Mouse (Mus musculus): ENCODE data around the gene Onecut1. TPM values are rescaled to one million over a fixed set of nuclear protein-coding genes. Genes with fewer than 3 reads are reported as not detected.
A peak's percentile ranks its signal among the peaks of the same experiment; 100 is the strongest.

Onecut1 gene
- polyA plus RNA-seq, 1 experiment from 2014 or later, result not detected

GRCm38 (mm10) chr9:74857508-74857840 is 4.2 kb upstream of the Onecut1 start:
- Histone ChIP-seq H3K27ac (ENCODE audit: low read length) (no peak overlapping the region), H3K9me3 (ENCODE audit: control insufficient read depth, low read length) (no peaks in the 10 kb centered on the region), H3K36me3 (ENCODE audit: control insufficient read depth, insufficient read depth, low read length) (no peaks in the 10 kb centered on the region), H3K4me3 (ENCODE audit: low read length) (no peak overlapping the region), H3K9ac (ENCODE audit: low read length) (no peak overlapping the region), H3K27me3 (ENCODE audit: control insufficient read depth, insufficient read depth, low read depth, low read length) (peaks cover 88% of the 10 kb centered on the region), H3K4me1 (replicated peaks; ENCODE audit: control insufficient read depth, insufficient read depth, low read length) (peaks cover 7% of the 10 kb centered on the region), H3K4me2 (ENCODE audit: low read depth, low read length) (no peak overlapping the region)
- 3% methylated on average over 7 of the region's 7 CpGs for WGBS
- ATAC-seq (ENCODE audit: low read depth), result no peak

- Histone ChIP-seq H3K9ac (ENCODE audit: low read length) (no peak overlapping the region), H3K9me3 (ENCODE audit: control insufficient read depth, low read length) (no peaks in the 10 kb centered on the region), H3K4me1 (replicated peaks; ENCODE audit: control insufficient read depth, insufficient read depth, low read length) (peaks cover 12% of the 10 kb centered on the region), H3K4me2 (ENCODE audit: low read depth, low read length) (no peak overlapping the region), H3K4me3 (ENCODE audit: low read length) (no peak overlapping the region), H3K27ac (ENCODE audit: low read length) (no peak overlapping the region), H3K27me3 (ENCODE audit: control insufficient read depth, insufficient read depth, low read depth, low read length) (peaks cover 89% of the 10 kb centered on the region), H3K36me3 (ENCODE audit: control insufficient read depth, insufficient read depth, low read length) (no peaks in the 10 kb centered on the region)
- 5% methylated on average over 5 of the region's 5 CpGs for WGBS
- no peak for ATAC-seq (ENCODE audit: low read depth)
Measured at GRCm38 (mm10) chr9:74858111-74858510, 3.6 kb upstream of the Onecut1 start.

- Histone ChIP-seq H3K4me3 (ENCODE audit: low read length) (no peak overlapping the region), H3K36me3 (ENCODE audit: control insufficient read depth, insufficient read depth, low read length) (no peaks in the 10 kb centered on the region), H3K27ac (ENCODE audit: low read length) (no peak overlapping the region), H3K9me3 (ENCODE audit: control insufficient read depth, low read length) (no peaks in the 10 kb centered on the region), H3K4me1 (replicated peaks; ENCODE audit: control insufficient read depth, insufficient read depth, low read length) (peaks cover 14% of the 10 kb centered on the region), H3K9ac (ENCODE audit: low read length) (no peak overlapping the region), H3K4me2 (ENCODE audit: low read depth, low read length) (no peak overlapping the region), H3K27me3 (ENCODE audit: control insufficient read depth, insufficient read depth, low read depth, low read length) (peaks cover 92% of the 10 kb centered on the region)
- WGBS, result 9% methylated on average over 18 of the region's 18 CpGs
- ATAC-seq (ENCODE audit: low read depth), result no peak
Measured at GRCm38 (mm10) chr9:74860461-74860860, 1.3 kb upstream of the Onecut1 start.

- peak overlapping the region; percentile 95 for H3K4me2 ChIP-seq (ENCODE audit: low read depth, low read length)
- peak; percentile 22; the same call in 1 of the 2 replicates for ATAC-seq (ENCODE audit: low read depth)
- H3K4me3 ChIP-seq (ENCODE audit: low read length), result peak overlapping the region; percentile 48
- H3K9me3 ChIP-seq (ENCODE audit: control insufficient read depth, low read length), result no peaks in the 10 kb centered on the region
- H3K27ac ChIP-seq (ENCODE audit: low read length), result no peak overlapping the region
- H3K36me3 ChIP-seq (ENCODE audit: control insufficient read depth, insufficient read depth, low read length), result no peaks in the 10 kb centered on the region
- under 1% methylated on average over 39 of the region's 48 CpGs for WGBS
- H3K27me3 ChIP-seq (ENCODE audit: control insufficient read depth, insufficient read depth, low read depth, low read length), result peaks cover 96% of the 10 kb centered on the region
- peak overlapping the region; percentile 47 for H3K9ac ChIP-seq (ENCODE audit: low read length)
- peaks cover 19% of the 10 kb centered on the region for H3K4me1 ChIP-seq (replicated peaks; ENCODE audit: control insufficient read depth, insufficient read depth, low read length)
Measured at GRCm38 (mm10) chr9:74862096-74862780, 517 bp downstream of the Onecut1 start.

GRCm38 (mm10) chr9:74862783-74863654 is 1.3 kb downstream of the Onecut1 start:
- Histone ChIP-seq H3K4me3 (ENCODE audit: low read length) (peak overlapping the region; percentile 48), H3K27me3 (ENCODE audit: control insufficient read depth, insufficient read depth, low read depth, low read length) (peaks cover 96% of the 10 kb centered on the region), H3K27ac (ENCODE audit: low read length) (no peak overlapping the region), H3K4me2 (ENCODE audit: low read depth, low read length) (no peak overlapping the region; the same call in 1 of the 2 replicates), H3K9ac (ENCODE audit: low read length) (no peak overlapping the region), H3K36me3 (ENCODE audit: control insufficient read depth, insufficient read depth, low read length) (no peaks in the 10 kb centered on the region), H3K4me1 (replicated peaks; ENCODE audit: control insufficient read depth, insufficient read depth, low read length) (peaks cover 20% of the 10 kb centered on the region), H3K9me3 (ENCODE audit: control insufficient read depth, low read length) (no peaks in the 10 kb centered on the region)
- 1% methylated on average over 56 of the region's 56 CpGs for WGBS
- no peak for ATAC-seq (ENCODE audit: low read depth)

- WGBS, result 2% methylated on average over 36 of the region's 36 CpGs
- no peak for ATAC-seq (ENCODE audit: low read depth)
- Histone ChIP-seq H3K9me3 (ENCODE audit: control insufficient read depth, low read length) (no peaks in the 10 kb centered on the region), H3K4me1 (replicated peaks; ENCODE audit: control insufficient read depth, insufficient read depth, low read length) (peaks cover 20% of the 10 kb centered on the region), H3K4me3 (ENCODE audit: low read length) (0 out of 2 replicates have a peak overlapping the region, but pooled peaks have one; percentile 4), H3K27me3 (ENCODE audit: control insufficient read depth, insufficient read depth, low read depth, low read length) (peaks cover 95% of the 10 kb centered on the region), H3K9ac (ENCODE audit: low read length) (no peak overlapping the region), H3K27ac (ENCODE audit: low read length) (no peak overlapping the region), H3K36me3 (ENCODE audit: control insufficient read depth, insufficient read depth, low read length) (no peaks in the 10 kb centered on the region), H3K4me2 (ENCODE audit: low read depth, low read length) (no peak overlapping the region)
Measured at GRCm38 (mm10) chr9:74863655-74864443, 2.1 kb downstream of the Onecut1 start.

GRCm38 (mm10) chr9:74864471-74864870 is 2.8 kb downstream of the Onecut1 start:
- Histone ChIP-seq H3K9ac (ENCODE audit: low read length) (no peak overlapping the region), H3K36me3 (ENCODE audit: control insufficient read depth, insufficient read depth, low read length) (no peaks in the 10 kb centered on the region), H3K4me1 (replicated peaks; ENCODE audit: control insufficient read depth, insufficient read depth, low read length) (peaks cover 20% of the 10 kb centered on the region), H3K27me3 (ENCODE audit: control insufficient read depth, insufficient read depth, low read depth, low read length) (peaks cover 89% of the 10 kb centered on the region), H3K4me2 (ENCODE audit: low read depth, low read length) (no peak overlapping the region), H3K9me3 (ENCODE audit: control insufficient read depth, low read length) (no peaks in the 10 kb centered on the region), H3K4me3 (ENCODE audit: low read length) (no peak overlapping the region), H3K27ac (ENCODE audit: low read length) (no peak overlapping the region)
- no peak for ATAC-seq (ENCODE audit: low read depth)
- WGBS, result 7% methylated on average over 14 of the region's 14 CpGs

- H3K4me3 ChIP-seq (ENCODE audit: low read length), result no peak overlapping the region
- H3K27ac ChIP-seq (ENCODE audit: low read length), result no peak overlapping the region
- H3K27me3 ChIP-seq (ENCODE audit: control insufficient read depth, insufficient read depth, low read depth, low read length), result peaks cover 78% of the 10 kb centered on the region
- 7% methylated on average over 27 of the region's 27 CpGs for WGBS
- H3K9me3 ChIP-seq (ENCODE audit: control insufficient read depth, low read length), result no peaks in the 10 kb centered on the region
- 0 out of 2 replicates have a peak overlapping the region, but pooled peaks have one; percentile 5 for H3K4me2 ChIP-seq (ENCODE audit: low read depth, low read length)
- H3K4me1 ChIP-seq (replicated peaks; ENCODE audit: control insufficient read depth, insufficient read depth, low read length), result peaks cover 17% of the 10 kb centered on the region
- ATAC-seq (ENCODE audit: low read depth), result peak; percentile 67
- H3K36me3 ChIP-seq (ENCODE audit: control insufficient read depth, insufficient read depth, low read length), result no peaks in the 10 kb centered on the region
- H3K9ac ChIP-seq (ENCODE audit: low read length), result no peak overlapping the region
Measured at GRCm38 (mm10) chr9:74866596-74867313, 5.0 kb downstream of the Onecut1 start.

All from lung, embryonic 16.5 days (tissue).